Mouse (Mus musculus) lung, postnatal 14 days (tissue): Measurements from ENCODE around the gene Gpatch3.

Source experiments
- DNase-seq: peaks from one replicate; pipeline ENCODE4 v3.0.0; 2021

Gene Gpatch3

GRCm38 (mm10) chr4:133624830-133625229 lies 50.3 kb downstream of the Gpatch3 start:
- DNase-seq: no peak

GRCm38 (mm10) chr4:133625621-133626071 lies 51.1 kb downstream of the Gpatch3 start:
- DNase-seq: peak; percentile 79

GRCm38 (mm10) chr4:133626221-133626620 lies 51.7 kb downstream of the Gpatch3 start:
- DNase-seq: no peak

GRCm38 (mm10) chr4:133626621-133627020 lies 52.1 kb downstream of the Gpatch3 start:
- DNase-seq: no peak

- no peak for DNase-seq
Measured at GRCm38 (mm10) chr4:133627039-133627438, 52.5 kb downstream of the Gpatch3 start.

- no peak for DNase-seq
Measured at GRCm38 (mm10) chr4:133628517-133628916, 54.0 kb downstream of the Gpatch3 start.

GRCm38 (mm10) chr4:133629191-133629590 lies 54.6 kb downstream of the Gpatch3 start:
- DNase-seq: no peak

GRCm38 (mm10) chr4:133630326-133630920 lies 55.9 kb downstream of the Gpatch3 start:
- no peak for DNase-seq

GRCm38 (mm10) chr4:133631071-133631768 lies 56.7 kb downstream of the Gpatch3 start:
- DNase-seq: peak; percentile 35

- DNase-seq: peak; percentile 51
Measured at GRCm38 (mm10) chr4:133631769-133632411, 57.3 kb downstream of the Gpatch3 start.

GRCm38 (mm10) chr4:133632483-133633327 lies 58.2 kb downstream of the Gpatch3 start:
- peak; percentile 34 for DNase-seq

- peak; percentile 91 for DNase-seq
Measured at GRCm38 (mm10) chr4:133633332-133634042, 58.9 kb downstream of the Gpatch3 start.
